Comparison of ENCODE assay signal across 8 mouse cellular contexts in genomic region chr9:21148427-21148826, GRCm38 (mm10). TPM values are rescaled to one million over a fixed set of nuclear protein-coding genes. Genes with fewer than 3 reads are reported as not detected.
A peak's percentile ranks its signal among the peaks of the same experiment; 100 is the strongest.
DNase-seq lines count a peak whose midpoint lies in the region; ATAC-seq and TF ChIP-seq lines count a peak whose summit lies in the region.

No protein-coding gene starts in this region.

- no peak for DNase-seq in lung, embryonic 14.5 days
- DNase-seq in lung, postnatal 10 days, result no peak
- no peak for DNase-seq in limb, embryonic 11.5 days (ENCODE audit: low spot score)
- no peak for DNase-seq in gastrocnemius, postnatal 14 days
- DNase-seq in frontal cortex, postnatal 25 days (ENCODE audit: low spot score in 2 of 2), result no peak
- DNase-seq in layer of hippocampus, adult 11-12 months (ENCODE audit: low spot score), result no peak

- TF ChIP-seq CTCF in lung, embryonic 14.5 days (IDR thresholded peaks at IDR 0.05; ENCODE audit: low read depth), result no peak
- no peak for TF ChIP-seq CTCF in embryonic fibroblast, embryonic 13.5 days (IDR thresholded peaks at IDR 0.05; ENCODE audit: borderline replicate concordance, insufficient read depth, low read length)

- H3K9ac ChIP-seq in lung, embryonic 14.5 days, result peak overlapping the region; percentile 83
- H3K9ac ChIP-seq in limb, embryonic 11.5 days (ENCODE audit: low read length), result peak overlapping the region; percentile 82
- no peak overlapping the region for H3K9ac ChIP-seq in neural tube, embryonic 14.5 days (replicated peaks; ENCODE audit: low read depth, low read length)

- peaks cover 13% of the 10 kb centered on the region for H3K4me1 ChIP-seq in lung, embryonic 14.5 days (ENCODE audit: insufficient read depth)
- peaks cover 11% of the 10 kb centered on the region; the same call in 1 of the 2 replicates for H3K4me1 ChIP-seq in embryonic fibroblast, embryonic 13.5 days (ENCODE audit: control insufficient read depth, insufficient read depth, low read length)
- H3K4me1 ChIP-seq in limb, embryonic 11.5 days (ENCODE audit: control insufficient read depth, insufficient read depth, low read length), result peaks cover 31% of the 10 kb centered on the region
- peaks cover 19% of the 10 kb centered on the region for H3K4me1 ChIP-seq in neural tube, embryonic 14.5 days (ENCODE audit: control insufficient read depth, insufficient read depth, low read length)

- no peak for TF ChIP-seq POLR2A in embryonic fibroblast, embryonic 13.5 days (IDR thresholded peaks at IDR 0.05; ENCODE audit: low read depth, low read length)

- H3K27me3 ChIP-seq in lung, embryonic 14.5 days (ENCODE audit: insufficient read depth, low read length), result no peaks in the 10 kb centered on the region
- no peaks in the 10 kb centered on the region for H3K27me3 ChIP-seq in limb, embryonic 11.5 days (ENCODE audit: control insufficient read depth, insufficient read depth, low read length)
- H3K27me3 ChIP-seq in neural tube, embryonic 14.5 days (ENCODE audit: control insufficient read depth, insufficient read depth, low read length), result no peaks in the 10 kb centered on the region

- ATAC-seq in lung, embryonic 14.5 days (ENCODE audit: insufficient read depth), result no peak
- ATAC-seq in limb, embryonic 11.5 days (ENCODE audit: insufficient number of reproducible peaks, low FRiP score, low TSS enrichment, low read depth), result no peak
- ATAC-seq in neural tube, embryonic 14.5 days (ENCODE audit: low read depth), result no peak

- no peak overlapping the region for H3K27ac ChIP-seq in lung, embryonic 14.5 days (ENCODE audit: low read depth)
- no peak overlapping the region for H3K27ac ChIP-seq in embryonic fibroblast, embryonic 13.5 days (ENCODE audit: insufficient read depth, low read length)
- H3K27ac ChIP-seq in limb, embryonic 11.5 days (replicated peaks; ENCODE audit: low read depth, low read length), result no peak overlapping the region
- no peak overlapping the region for H3K27ac ChIP-seq in neural tube, embryonic 14.5 days (ENCODE audit: low read depth, low read length)

- no peaks in the 10 kb centered on the region for H3K9me3 ChIP-seq in lung, embryonic 14.5 days (ENCODE audit: low read depth, low read length)
- H3K9me3 ChIP-seq in limb, embryonic 11.5 days (ENCODE audit: control insufficient read depth, low read length), result no peaks in the 10 kb centered on the region
- H3K9me3 ChIP-seq in neural tube, embryonic 14.5 days (ENCODE audit: control insufficient read depth, low read length), result no peaks in the 10 kb centered on the region

- H3K4me3 ChIP-seq in lung, embryonic 14.5 days (ENCODE audit: low read depth, low read length), result peak overlapping the region; percentile 82
- peak overlapping the region; percentile 99 for H3K4me3 ChIP-seq in embryonic fibroblast, embryonic 13.5 days (ENCODE audit: insufficient read depth, low read length)
- peak overlapping the region; percentile 77 for H3K4me3 ChIP-seq in limb, embryonic 11.5 days (ENCODE audit: low read depth, low read length)
- no peak overlapping the region for H3K4me3 ChIP-seq in neural tube, embryonic 14.5 days (ENCODE audit: low read depth, low read length)

- peak overlapping the region; percentile 97 for H3K4me2 ChIP-seq in lung, embryonic 14.5 days
- peak overlapping the region; percentile 79 for H3K4me2 ChIP-seq in limb, embryonic 11.5 days (ENCODE audit: low read depth, severe bottlenecking)
- peak overlapping the region; percentile 94 for H3K4me2 ChIP-seq in neural tube, embryonic 14.5 days (ENCODE audit: low read depth, low read length)

- intact Hi-C loops in gastrocnemius, postnatal 14 days (cut with DNase I; ENCODE audit: low total_unique reads), result no loop called here

- H3K36me3 ChIP-seq in lung, embryonic 14.5 days (ENCODE audit: insufficient read depth), result peaks cover 26% of the 10 kb centered on the region
- peaks cover 15% of the 10 kb centered on the region for H3K36me3 ChIP-seq in limb, embryonic 11.5 days (ENCODE audit: control insufficient read depth, insufficient read depth, low read length)
- H3K36me3 ChIP-seq in neural tube, embryonic 14.5 days (ENCODE audit: control insufficient read depth, insufficient read depth, low read length), result peaks cover 12% of the 10 kb centered on the region; the same call in 1 of the 2 replicates

RNA-seq across cellular contexts. Expression of gene Cdc37, which starts 1.4 kb away (rescaled TPM):
- polyA plus RNA-seq in lung, embryonic 14.5 days (2014; fragmentation: Nextera tagmentation; extraction: Ambion mirVana), result 352 and 353 TPM in 2 replicates
- polyA plus RNA-seq in embryonic fibroblast, embryonic 13.5 days (2011; ENCODE audit: insufficient read length, low read depth, missing spikeins), result 142 and 166 TPM in 2 replicates
- polyA plus RNA-seq in limb, embryonic 11.5 days (2014; fragmentation: Nextera tagmentation; extraction: Ambion mirVana), result 407 and 424 TPM in 2 replicates
- 190 and 219 TPM in 2 replicates for polyA plus RNA-seq in neural tube, embryonic 14.5 days (2014; fragmentation: Nextera tagmentation; extraction: Ambion mirVana)
- 100 to 1,000 TPM; 138 to 139 TPM for total RNA-seq in gastrocnemius, postnatal 14 days (2021)

RNA-seq across cellular contexts. Expression of gene Pde4a, which starts 17.1 kb away (rescaled TPM):
- polyA plus RNA-seq in lung, embryonic 14.5 days (2014; fragmentation: Nextera tagmentation; extraction: Ambion mirVana), result 8.4 and 9.4 TPM in 2 replicates
- 14.7 and 20.6 TPM in 2 replicates for polyA plus RNA-seq in embryonic fibroblast, embryonic 13.5 days (2011; ENCODE audit: insufficient read length, low read depth, missing spikeins)
- 3.3 and 5.3 TPM in 2 replicates for polyA plus RNA-seq in limb, embryonic 11.5 days (2014; fragmentation: Nextera tagmentation; extraction: Ambion mirVana)
- 27.5 and 35.3 TPM in 2 replicates for polyA plus RNA-seq in neural tube, embryonic 14.5 days (2014; fragmentation: Nextera tagmentation; extraction: Ambion mirVana)
- total RNA-seq in gastrocnemius, postnatal 14 days (2021), result 10 to 100 TPM; 26.1 to 27.1 TPM

RNA-seq across cellular contexts. Expression of gene Tyk2, which starts 17.4 kb away (rescaled TPM):
- polyA plus RNA-seq in lung, embryonic 14.5 days (2014; fragmentation: Nextera tagmentation; extraction: Ambion mirVana), result 9.5 and 12.5 TPM in 2 replicates
- polyA plus RNA-seq in embryonic fibroblast, embryonic 13.5 days (2011; ENCODE audit: insufficient read length, low read depth, missing spikeins), result 11.1 and 15.1 TPM in 2 replicates
- 8.1 and 9.7 TPM in 2 replicates for polyA plus RNA-seq in limb, embryonic 11.5 days (2014; fragmentation: Nextera tagmentation; extraction: Ambion mirVana)
- polyA plus RNA-seq in neural tube, embryonic 14.5 days (2014; fragmentation: Nextera tagmentation; extraction: Ambion mirVana), result 7.9 and 10.2 TPM in 2 replicates
- total RNA-seq in gastrocnemius, postnatal 14 days (2021), result 1 to 10 TPM; 4.9 to 5.3 TPM

RNA-seq across cellular contexts. Expression of gene Raver1, which starts 56.6 kb away (rescaled TPM):
- polyA plus RNA-seq in lung, embryonic 14.5 days (2014; fragmentation: Nextera tagmentation; extraction: Ambion mirVana), result 106 and 113 TPM in 2 replicates
- 34.2 and 40.8 TPM in 2 replicates for polyA plus RNA-seq in embryonic fibroblast, embryonic 13.5 days (2011; ENCODE audit: insufficient read length, low read depth, missing spikeins)
- polyA plus RNA-seq in limb, embryonic 11.5 days (2014; fragmentation: Nextera tagmentation; extraction: Ambion mirVana), result 99.1 and 104 TPM in 2 replicates
- polyA plus RNA-seq in neural tube, embryonic 14.5 days (2014; fragmentation: Nextera tagmentation; extraction: Ambion mirVana), result 29.4 and 35.2 TPM in 2 replicates
- 10 to 100 TPM; 16.2 to 19.6 TPM for total RNA-seq in gastrocnemius, postnatal 14 days (2021)

RNA-seq across cellular contexts. Expression of gene Gm38431, which starts 56.6 kb away (rescaled TPM):
- 2.3 and 3.0 TPM in 2 replicates for polyA plus RNA-seq in lung, embryonic 14.5 days (2014; fragmentation: Nextera tagmentation; extraction: Ambion mirVana)
- polyA plus RNA-seq in embryonic fibroblast, embryonic 13.5 days (2011; ENCODE audit: insufficient read length, low read depth, missing spikeins), result 2.4 and 5.2 TPM in 2 replicates
- polyA plus RNA-seq in limb, embryonic 11.5 days (2014; fragmentation: Nextera tagmentation; extraction: Ambion mirVana), result 4.1 TPM in 2 replicates
- 0.88 and 1.5 TPM in 2 replicates for polyA plus RNA-seq in neural tube, embryonic 14.5 days (2014; fragmentation: Nextera tagmentation; extraction: Ambion mirVana)
- total RNA-seq in gastrocnemius, postnatal 14 days (2021), result 1 to 10 TPM in 1 of 2 experiments, under 1 TPM in 1; 0.92 to 1.1 TPM
